Mouse (Mus musculus): Measurements from ENCODE around the gene Padi3. TPM values are rescaled to one million over a fixed set of nuclear protein-coding genes. Genes with fewer than 3 reads are reported as not detected.

The Padi3 gene
- polyA plus RNA-seq, 1 experiment from 2014 or later, result not detected

DNA sequence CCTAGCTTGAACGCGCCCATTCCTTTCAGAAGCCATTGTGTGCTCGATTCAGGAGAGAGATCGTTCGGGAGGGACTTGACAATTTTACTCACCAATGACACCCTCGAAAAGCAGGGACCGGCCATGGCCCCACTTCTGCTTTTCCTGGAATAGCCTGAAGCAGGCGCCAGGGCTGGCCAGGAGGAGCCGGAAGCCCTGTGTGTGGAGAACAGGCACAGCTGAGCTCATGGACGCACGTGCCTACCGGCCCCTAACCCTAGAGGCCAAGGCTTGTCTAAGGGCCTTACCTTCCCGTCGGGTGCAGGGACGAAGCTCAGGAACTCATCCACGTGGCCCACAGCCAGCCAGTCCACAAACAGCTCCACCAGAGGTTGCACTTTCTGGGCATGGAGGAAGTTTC is 19.4 kb downstream of the Padi3 start:
- no peak for ATAC-seq (ENCODE audit: insufficient read depth, low FRiP score, low TSS enrichment)
- Histone ChIP-seq H3K9ac (ENCODE audit: low read length) (no peak overlapping the region), H3K4me1 (ENCODE audit: control insufficient read depth, insufficient read depth, low read length) (no peaks in the 10 kb centered on the region), H3K4me3 (ENCODE audit: low read depth, low read length) (no peak overlapping the region), H3K27me3 (ENCODE audit: control insufficient read depth, insufficient read depth, low read length) (no peaks in the 10 kb centered on the region), H3K27ac (ENCODE audit: low read depth, low read length) (no peak overlapping the region), H3K9me3 (ENCODE audit: control insufficient read depth, low read length) (no peaks in the 10 kb centered on the region), H3K36me3 (ENCODE audit: control insufficient read depth, insufficient read depth, low read length) (no peaks in the 10 kb centered on the region), H3K4me2 (ENCODE audit: low read depth) (no peak overlapping the region)
- 79% methylated on average over 16 of the region's 16 CpGs for WGBS
- DNase-seq (ENCODE audit: low spot score), result no peak

DNA sequence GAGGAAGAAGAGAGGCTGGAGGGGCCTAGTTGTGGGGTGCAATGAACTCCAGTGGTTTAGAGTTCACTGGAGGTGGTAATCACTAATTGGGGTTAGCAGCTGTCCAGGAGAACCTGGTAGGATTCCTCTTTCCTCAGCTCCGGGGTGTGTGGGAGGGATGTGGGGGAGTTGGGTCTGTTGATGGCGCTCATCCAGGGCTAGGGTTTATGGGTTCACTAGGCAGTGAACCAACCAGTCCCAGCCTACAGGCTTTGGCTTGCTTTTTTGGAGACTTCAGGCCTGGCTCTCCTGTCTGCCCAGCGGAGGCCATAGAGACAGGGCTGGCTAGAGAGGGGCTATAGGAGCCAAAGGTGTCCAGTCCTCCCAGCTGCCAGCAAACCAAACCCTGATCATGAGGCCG is 20.5 kb downstream of the Padi3 start:
- 83% methylated on average over 4 of the region's 4 CpGs for WGBS
- Histone ChIP-seq H3K9ac (ENCODE audit: low read length) (no peak overlapping the region), H3K4me3 (ENCODE audit: low read depth, low read length) (no peak overlapping the region), H3K4me1 (ENCODE audit: control insufficient read depth, insufficient read depth, low read length) (no peaks in the 10 kb centered on the region), H3K9me3 (ENCODE audit: control insufficient read depth, low read length) (no peaks in the 10 kb centered on the region), H3K27ac (ENCODE audit: low read depth, low read length) (no peak overlapping the region), H3K4me2 (ENCODE audit: low read depth) (no peak overlapping the region), H3K36me3 (ENCODE audit: control insufficient read depth, insufficient read depth, low read length) (no peaks in the 10 kb centered on the region), H3K27me3 (ENCODE audit: control insufficient read depth, insufficient read depth, low read length) (no peaks in the 10 kb centered on the region)
- DNase-seq (ENCODE audit: low spot score), result no peak
- ATAC-seq (ENCODE audit: insufficient read depth, low FRiP score, low TSS enrichment), result no peak

DNA sequence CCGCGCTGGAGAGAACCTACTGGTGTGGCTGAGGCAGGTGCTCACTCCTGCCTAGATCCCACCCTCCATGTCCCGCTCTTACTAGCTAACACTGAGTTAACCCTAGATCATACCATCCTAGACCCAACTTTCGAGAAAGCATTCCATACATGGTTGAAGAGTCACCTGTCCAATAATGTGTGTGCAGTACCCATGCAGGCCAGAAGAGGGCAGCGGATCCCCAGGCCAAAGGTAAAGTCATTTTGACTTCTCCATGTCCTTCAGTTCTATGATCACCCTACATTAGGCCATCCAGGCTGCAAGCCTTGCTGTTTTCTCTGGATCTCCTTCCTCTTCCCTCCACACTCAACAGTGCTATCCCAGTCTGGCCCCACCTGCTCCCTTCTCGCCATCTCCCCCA is 21.5 kb downstream of the Padi3 start:
- no peak overlapping the region for H3K9ac ChIP-seq (ENCODE audit: low read length)
- H3K4me1 ChIP-seq (ENCODE audit: control insufficient read depth, insufficient read depth, low read length), result no peaks in the 10 kb centered on the region
- ATAC-seq (ENCODE audit: insufficient read depth, low FRiP score, low TSS enrichment) (no peak), DNase-seq (ENCODE audit: low spot score) (peak; percentile 71)
- H3K9me3 ChIP-seq (ENCODE audit: control insufficient read depth, low read length), result no peaks in the 10 kb centered on the region
- H3K36me3 ChIP-seq (ENCODE audit: control insufficient read depth, insufficient read depth, low read length), result no peaks in the 10 kb centered on the region
- no peak overlapping the region for H3K27ac ChIP-seq (ENCODE audit: low read depth, low read length)
- WGBS, result 50% methylated on average over 6 of the region's 6 CpGs
- no peaks in the 10 kb centered on the region for H3K27me3 ChIP-seq (ENCODE audit: control insufficient read depth, insufficient read depth, low read length)
- H3K4me2 ChIP-seq (ENCODE audit: low read depth), result no peak overlapping the region
- no peak overlapping the region for H3K4me3 ChIP-seq (ENCODE audit: low read depth, low read length)

DNA sequence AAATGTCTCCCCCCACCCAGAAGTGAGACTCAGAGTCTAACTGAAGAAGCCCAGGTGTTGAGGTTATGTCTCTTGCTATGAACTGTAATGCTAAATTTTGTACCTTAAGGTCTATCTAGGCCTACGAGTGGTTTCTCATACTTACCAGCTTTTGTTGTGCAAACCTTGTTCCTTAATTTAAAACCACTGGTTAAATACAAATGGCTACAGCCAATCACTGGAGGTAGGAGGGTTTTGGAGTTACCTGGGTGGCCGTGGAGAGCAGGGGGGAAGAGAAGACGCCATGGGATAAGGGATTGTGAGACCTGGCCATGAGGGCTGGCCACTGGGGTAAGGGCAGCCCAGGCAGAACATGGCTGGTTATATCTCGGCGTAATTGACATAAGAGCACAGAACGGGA is 22.2 kb downstream of the Padi3 start:
- H3K27me3 ChIP-seq (ENCODE audit: control insufficient read depth, insufficient read depth, low read length), result no peaks in the 10 kb centered on the region
- no peak overlapping the region for H3K27ac ChIP-seq (ENCODE audit: low read depth, low read length)
- no peaks in the 10 kb centered on the region for H3K9me3 ChIP-seq (ENCODE audit: control insufficient read depth, low read length)
- H3K4me1 ChIP-seq (ENCODE audit: control insufficient read depth, insufficient read depth, low read length), result no peaks in the 10 kb centered on the region
- H3K9ac ChIP-seq (ENCODE audit: low read length), result no peak overlapping the region
- H3K36me3 ChIP-seq (ENCODE audit: control insufficient read depth, insufficient read depth, low read length), result no peaks in the 10 kb centered on the region
- no peak for DNase-seq (ENCODE audit: low spot score)
- ATAC-seq (ENCODE audit: insufficient read depth, low FRiP score, low TSS enrichment), result no peak
- H3K4me3 ChIP-seq (ENCODE audit: low read depth, low read length), result no peak overlapping the region
- 77% methylated on average over 6 of the region's 6 CpGs for WGBS
- H3K4me2 ChIP-seq (ENCODE audit: low read depth), result no peak overlapping the region

DNA sequence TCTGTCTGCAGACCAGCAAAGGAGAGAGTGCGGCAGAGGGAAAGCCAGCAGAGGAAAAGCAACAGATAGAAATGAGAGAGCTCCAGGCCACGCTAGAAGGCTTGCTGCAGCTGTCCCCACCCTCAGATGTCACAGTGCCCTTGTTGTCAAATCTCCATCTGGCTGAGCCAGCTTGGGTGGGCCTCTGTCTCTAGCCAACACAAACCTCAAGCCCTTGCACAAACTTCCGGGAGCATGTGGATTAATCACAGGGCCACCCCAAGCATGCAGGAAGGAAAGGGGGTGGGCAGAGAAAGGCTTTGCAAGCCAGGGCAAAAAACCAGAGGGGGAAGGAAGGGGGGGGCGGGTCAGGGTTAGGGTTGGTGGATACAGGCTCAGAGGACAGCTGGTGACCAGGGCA is 23.0 kb downstream of the Padi3 start:
- WGBS, result 73% methylated on average over 3 of the region's 4 CpGs
- H3K27ac ChIP-seq (ENCODE audit: low read depth, low read length), result no peak overlapping the region
- no peaks in the 10 kb centered on the region for H3K9me3 ChIP-seq (ENCODE audit: control insufficient read depth, low read length)

DNA sequence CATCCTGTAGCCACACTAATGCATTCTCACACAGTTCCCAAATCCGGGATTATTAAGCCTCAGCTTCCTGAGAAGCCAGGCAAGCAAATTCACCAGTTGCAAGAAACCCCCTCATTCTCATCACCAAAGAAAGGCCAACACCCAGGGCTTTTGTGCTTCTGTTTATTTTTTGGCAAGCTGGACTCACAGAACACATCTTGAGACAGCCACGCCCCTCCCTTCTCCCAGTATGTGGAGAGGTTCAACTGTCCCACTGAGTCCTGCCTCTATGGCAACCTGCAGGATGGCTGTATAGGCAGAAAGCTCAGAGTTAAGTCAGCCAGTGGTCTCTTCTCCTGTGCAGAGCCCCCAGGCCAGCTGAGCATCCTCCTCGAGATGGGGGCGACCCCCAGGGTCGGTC is 25.2 kb downstream of the Padi3 start:
- H3K36me3 ChIP-seq (ENCODE audit: control insufficient read depth, insufficient read depth, low read length), result no peaks in the 10 kb centered on the region
- no peaks in the 10 kb centered on the region for H3K27me3 ChIP-seq (ENCODE audit: control insufficient read depth, insufficient read depth, low read length)
- H3K4me2 ChIP-seq (ENCODE audit: low read depth), result no peak overlapping the region
- H3K4me3 ChIP-seq (ENCODE audit: low read depth, low read length), result no peak overlapping the region
- H3K4me1 ChIP-seq (ENCODE audit: control insufficient read depth, insufficient read depth, low read length), result no peaks in the 10 kb centered on the region
- no peak for DNase-seq (ENCODE audit: low spot score)
- ATAC-seq (ENCODE audit: insufficient read depth, low FRiP score, low TSS enrichment), result no peak
- no peak overlapping the region for H3K27ac ChIP-seq (ENCODE audit: low read depth, low read length)
- H3K9ac ChIP-seq (ENCODE audit: low read length), result no peak overlapping the region
- no peaks in the 10 kb centered on the region for H3K9me3 ChIP-seq (ENCODE audit: control insufficient read depth, low read length)
- WGBS, result 83% methylated on average over 5 of the region's 5 CpGs

More for the DNA sequence above, 23.0 kb downstream of the Padi3 start:
- Histone ChIP-seq H3K9ac (ENCODE audit: low read length) (no peak overlapping the region), H3K4me3 (ENCODE audit: low read depth, low read length) (no peak overlapping the region), H3K36me3 (ENCODE audit: control insufficient read depth, insufficient read depth, low read length) (no peaks in the 10 kb centered on the region), H3K27me3 (ENCODE audit: control insufficient read depth, insufficient read depth, low read length) (no peaks in the 10 kb centered on the region), H3K4me1 (ENCODE audit: control insufficient read depth, insufficient read depth, low read length) (no peaks in the 10 kb centered on the region), H3K4me2 (ENCODE audit: low read depth) (no peak overlapping the region)
- ATAC-seq (ENCODE audit: insufficient read depth, low FRiP score, low TSS enrichment) (no peak), DNase-seq (ENCODE audit: low spot score) (no peak)

DNA sequence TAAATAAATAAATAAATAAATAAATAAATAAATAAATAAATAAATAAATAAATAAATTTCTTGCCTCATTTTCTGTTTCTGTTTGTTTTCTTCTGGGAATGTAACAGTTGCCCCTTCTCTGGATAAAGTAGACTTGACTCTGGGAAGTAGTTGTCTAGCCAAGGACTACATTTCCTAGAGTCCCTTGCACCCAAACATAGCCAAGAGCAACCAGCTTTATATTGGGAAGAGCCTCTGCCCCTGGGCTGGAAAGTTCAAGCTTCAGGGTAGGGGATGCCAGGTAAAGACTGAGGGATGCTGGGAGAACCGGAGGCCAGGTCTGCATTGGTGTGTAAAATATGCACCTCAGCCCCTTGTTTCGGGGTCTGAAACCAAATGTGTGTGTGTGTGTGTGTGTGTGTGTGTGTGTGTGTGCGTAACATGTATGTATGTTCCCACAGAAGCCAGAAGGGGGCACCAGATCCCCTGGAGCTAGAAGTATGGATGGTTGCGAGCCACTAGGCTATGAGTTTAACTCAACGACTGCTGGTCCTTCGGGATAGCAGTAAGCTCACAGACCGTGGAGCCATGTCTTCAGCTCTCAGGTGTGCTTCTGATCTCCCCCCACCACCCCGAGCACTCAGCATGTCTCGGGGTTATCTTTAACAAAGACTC is 26.0 kb downstream of the Padi3 start:
- Histone ChIP-seq H3K4me2 (ENCODE audit: low read depth) (no peak overlapping the region), H3K9ac (ENCODE audit: low read length) (no peak overlapping the region), H3K4me1 (ENCODE audit: control insufficient read depth, insufficient read depth, low read length) (no peaks in the 10 kb centered on the region), H3K4me3 (ENCODE audit: low read depth, low read length) (no peak overlapping the region), H3K36me3 (ENCODE audit: control insufficient read depth, insufficient read depth, low read length) (no peaks in the 10 kb centered on the region), H3K9me3 (ENCODE audit: control insufficient read depth, low read length) (no peaks in the 10 kb centered on the region), H3K27me3 (ENCODE audit: control insufficient read depth, insufficient read depth, low read length) (no peaks in the 10 kb centered on the region), H3K27ac (ENCODE audit: low read depth, low read length) (no peak overlapping the region)
- no peak for DNase-seq (ENCODE audit: low spot score)
- 94% methylated on average over 9 of the region's 9 CpGs for WGBS
- ATAC-seq (ENCODE audit: insufficient read depth, low FRiP score, low TSS enrichment), result no peak

DNA sequence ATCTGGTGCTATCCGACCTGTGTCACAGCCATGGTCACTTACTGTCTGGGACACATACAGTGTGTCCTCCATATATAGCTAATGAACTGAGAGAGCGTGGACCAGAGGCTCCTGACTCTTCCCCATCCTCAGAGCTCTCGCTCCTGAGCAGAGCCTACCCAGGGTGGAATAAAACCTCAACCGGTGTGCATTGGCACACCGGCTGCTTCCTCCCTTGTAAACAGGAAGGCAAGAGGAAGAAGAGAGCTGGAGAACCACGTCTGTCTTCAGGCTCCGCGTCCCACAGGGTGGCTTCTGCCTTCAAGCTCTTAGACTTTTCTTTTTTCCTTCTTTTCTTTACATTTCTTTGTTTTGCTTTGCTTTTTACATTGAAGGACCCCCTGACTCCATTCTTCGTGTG is 27.6 kb downstream of the Padi3 start:
- DNase-seq (ENCODE audit: low spot score) (no peak), ATAC-seq (ENCODE audit: insufficient read depth, low FRiP score, low TSS enrichment) (no peak)
- Histone ChIP-seq H3K4me1 (ENCODE audit: control insufficient read depth, insufficient read depth, low read length) (no peaks in the 10 kb centered on the region), H3K9me3 (ENCODE audit: control insufficient read depth, low read length) (no peaks in the 10 kb centered on the region), H3K27me3 (ENCODE audit: control insufficient read depth, insufficient read depth, low read length) (no peaks in the 10 kb centered on the region), H3K36me3 (ENCODE audit: control insufficient read depth, insufficient read depth, low read length) (no peaks in the 10 kb centered on the region), H3K4me3 (ENCODE audit: low read depth, low read length) (no peak overlapping the region), H3K9ac (ENCODE audit: low read length) (no peak overlapping the region), H3K27ac (ENCODE audit: low read depth, low read length) (no peak overlapping the region), H3K4me2 (ENCODE audit: low read depth) (no peak overlapping the region)
- 90% methylated on average over 9 of the region's 9 CpGs for WGBS

DNA sequence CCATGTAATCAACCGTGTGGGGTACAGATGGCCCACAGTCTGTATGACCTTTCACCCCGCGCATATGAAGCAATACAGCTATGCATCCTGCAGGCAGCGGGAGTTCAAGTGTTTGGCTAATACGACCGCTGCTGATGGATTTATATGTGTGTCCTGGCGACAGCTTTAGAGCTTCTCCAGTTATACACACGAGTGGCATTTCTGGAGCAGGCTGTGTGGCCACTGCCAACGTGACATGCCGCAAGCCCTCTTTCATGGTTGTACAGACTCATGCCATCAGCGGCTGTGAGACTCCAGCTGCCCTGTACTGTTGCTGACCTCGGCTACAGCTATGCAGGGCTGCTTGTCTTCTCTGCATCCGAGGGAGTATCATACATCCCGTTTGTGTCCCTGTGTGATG is 29.9 kb downstream of the Padi3 start:
- Histone ChIP-seq H3K27me3 (ENCODE audit: control insufficient read depth, insufficient read depth, low read length) (no peaks in the 10 kb centered on the region), H3K36me3 (ENCODE audit: control insufficient read depth, insufficient read depth, low read length) (no peaks in the 10 kb centered on the region), H3K4me2 (ENCODE audit: low read depth) (no peak overlapping the region), H3K9ac (ENCODE audit: low read length) (no peak overlapping the region), H3K4me1 (ENCODE audit: control insufficient read depth, insufficient read depth, low read length) (no peaks in the 10 kb centered on the region), H3K27ac (ENCODE audit: low read depth, low read length) (no peak overlapping the region), H3K9me3 (ENCODE audit: control insufficient read depth, low read length) (no peaks in the 10 kb centered on the region), H3K4me3 (ENCODE audit: low read depth, low read length) (no peak overlapping the region)
- WGBS, result 63% methylated on average over 14 of the region's 14 CpGs
- no peak for DNase-seq (ENCODE audit: low spot score)
- ATAC-seq (ENCODE audit: insufficient read depth, low FRiP score, low TSS enrichment), result no peak

Data from neural tube, embryonic 11.5 days (tissue).